Mouse (Mus musculus): ENCODE results near the gene G6pd2. TPM values are rescaled to one million over a fixed set of nuclear protein-coding genes. Genes with fewer than 3 reads are reported as not detected.

The G6pd2 gene
- polyA plus RNA-seq (2016; fragmentation: Nextera tagmentation; extraction: Ambion mirVana): not detected in 2 replicates

- Histone ChIP-seq H3K27ac (replicated peaks) (no peak within 1 kb of the TSS), H3K9me3 (no peaks in the 10 kb centered on the region), H3K27me3 (no peaks in the 10 kb centered on the region), H3K9ac (replicated peaks) (no peak within 1 kb of the TSS), H3K36me3 (no peaks in the 10 kb centered on the region), H3K4me3 (no peak within 1 kb of the TSS), H3K4me2 (replicated peaks) (no peak within 1 kb of the TSS), H3K4me1 (no peaks in the 10 kb centered on the region)
- no peak for ATAC-seq (ENCODE audit: low FRiP score, low read depth)
- 100% methylated on average over 2 of the region's 2 CpGs for WGBS
These were observed at the start of gene G6pd2 for GRCm38 (mm10) chr5:61808516-61808915. Gene G6pd2, plus strand, starts transcription at chr5:61808816.

- 65% methylated on average over 1 of the region's 1 CpGs for WGBS
- H3K4me1 ChIP-seq: no peaks in the 10 kb centered on the region
- H3K36me3 ChIP-seq: no peaks in the 10 kb centered on the region
- H3K27ac ChIP-seq (replicated peaks): no peak overlapping the region
- ATAC-seq (ENCODE audit: low FRiP score, low read depth): no peak
- no peaks in the 10 kb centered on the region for H3K9me3 ChIP-seq
- no peaks in the 10 kb centered on the region for H3K27me3 ChIP-seq
- no peak overlapping the region for H3K4me2 ChIP-seq (replicated peaks)
- H3K9ac ChIP-seq (replicated peaks): no peak overlapping the region
- no peak overlapping the region for H3K4me3 ChIP-seq
These were observed 44.4 kb upstream of the G6pd2 start for GRCm38 (mm10) chr5:61764214-61764613.

GRCm38 (mm10) chr5:61832935-61833551, 24.4 kb downstream of the G6pd2 start:
- ATAC-seq (ENCODE audit: low FRiP score, low read depth): no peak
- H3K36me3 ChIP-seq: no peaks in the 10 kb centered on the region
- no peaks in the 10 kb centered on the region for H3K4me1 ChIP-seq
- H3K9me3 ChIP-seq: no peaks in the 10 kb centered on the region
- H3K4me2 ChIP-seq (replicated peaks): no peak overlapping the region
- H3K9ac ChIP-seq (replicated peaks): no peak overlapping the region
- no peak overlapping the region for H3K27ac ChIP-seq (replicated peaks)
- no peaks in the 10 kb centered on the region for H3K27me3 ChIP-seq
- no peak overlapping the region for H3K4me3 ChIP-seq

GRCm38 (mm10) chr5:61843891-61844290, 35.3 kb downstream of the G6pd2 start:
- Histone ChIP-seq H3K4me1 (no peaks in the 10 kb centered on the region), H3K9ac (replicated peaks) (no peak overlapping the region), H3K27me3 (no peaks in the 10 kb centered on the region), H3K27ac (replicated peaks) (no peak overlapping the region), H3K36me3 (no peaks in the 10 kb centered on the region), H3K4me3 (no peak overlapping the region), H3K4me2 (replicated peaks) (no peak overlapping the region), H3K9me3 (no peaks in the 10 kb centered on the region)
- 75% methylated on average over 2 of the region's 2 CpGs for WGBS
- ATAC-seq (ENCODE audit: low FRiP score, low read depth): no peak

Data from midbrain, embryonic 12.5 days (tissue).